Mouse (Mus musculus) hindbrain, postnatal 0 days (tissue): ENCODE measurements around the gene 5730455P16Rik. TPM values are rescaled to one million over a fixed set of nuclear protein-coding genes. Genes with fewer than 3 reads are reported as not detected.

Experiments used
- ATAC-seq: fragments of 200-750 bp; cut with Nextera tagmentation; 2 replicates; pipeline ENCODE4 v1.8.0; 2017; ENCODE audit warnings: mild to moderate bottlenecking, moderate TSS enrichment, moderate library complexity
- DNase-seq: peaks from one replicate; pipeline ENCODE4 v3.0.0-alpha.2; 2015; ENCODE audit warnings: low spot score
- H3K27ac ChIP-seq: fragments of 300-500 bp; sonication (generic); 2 replicates; pipeline ENCODE4 v1.5.1; 2014; ENCODE audit warnings: mild to moderate bottlenecking
- H3K27me3 ChIP-seq: fragments of 300-500 bp; sonication (generic); 2 replicates; pipeline ENCODE4 v1.6.1; 2014; ENCODE audit warnings: low read length, mixed read lengths; ENCODE audit not compliant: insufficient read depth
- H3K36me3 ChIP-seq: fragments of 300-500 bp; sonication (generic); 2 replicates; pipeline ENCODE4 v1.6.1; 2014; ENCODE audit warnings: low read length, mixed read lengths; ENCODE audit not compliant: insufficient read depth
- H3K4me1 ChIP-seq: fragments of 300-500 bp; sonication (generic); 2 replicates; pipeline ENCODE4 v1.6.1; 2014; ENCODE audit warnings: antibody characterized with exemption, low read length, mixed read lengths; ENCODE audit not compliant: insufficient read depth
- H3K4me2 ChIP-seq: fragments of 300-500 bp; sonication (generic); 2 replicates; pipeline ENCODE4 v1.6.1; 2014; ENCODE audit warnings: low read depth, mild to moderate bottlenecking, low read length, moderate library complexity, mixed read lengths
- H3K4me3 ChIP-seq: fragments of 300-500 bp; sonication (generic); 2 replicates; pipeline ENCODE4 v1.5.1; 2014; ENCODE audit warnings: low read length
- H3K9ac ChIP-seq: fragments of 300-500 bp; sonication (generic); replicated peaks from 2 replicates; pipeline ENCODE4 v1.6.1; 2014; ENCODE audit warnings: mild to moderate bottlenecking, low read length, moderate library complexity, mixed read lengths
- H3K9me3 ChIP-seq: fragments of 300-500 bp; sonication (generic); 2 replicates; pipeline ENCODE4 v1.6.1; 2016; ENCODE audit warnings: low read length, mixed read lengths
- CTCF ChIP-seq: IDR thresholded peaks from 2 replicates; pipeline ENCODE4 v1.5.1; 2016; ENCODE audit warnings: antibody characterized with exemption, control low read depth, low read depth
- WGBS: fragments of 180-500 bp; shearing (Covaris S2); extraction: QIAGEN DNeasy Blood & Tissue Kit; methylation state at CpG from one replicate; pipeline ENCODE4 v1.1.7; 2014; 5-methylcytosine and 5-hydroxymethylcytosine counted together
- polyA plus RNA-seq: library from polyadenylated mRNA; unstranded; fragments of >200 nt; fragmentation: Nextera tagmentation; extraction: Ambion mirVana; gene quantifications from 2 replicates; pipeline ENCODE4 v1.2.1, GENCODE M21; 2015
- total RNA-seq: library from RNA; depleted of rRNA; stranded (reverse); fragments of >200 nt; gene quantifications from 2 replicates; pipeline ENCODE4 v1.2.3, GENCODE M21; 2014; rRNA removed

Gene 5730455P16Rik
- total and polyA plus RNA-seq, 2 experiments from 2014 or later: 24.2 to 49.2 TPM

- WGBS: 85% methylated on average over 1 of the region's 1 CpGs
These were observed 64.4 kb downstream of the 5730455P16Rik start for GRCm38 (mm10) chr11:80313462-80313861.

GRCm38 (mm10) chr11:80312565-80312964 lies 65.3 kb downstream of the 5730455P16Rik start:
- Histone ChIP-seq H3K4me1 (no peaks in the 10 kb centered on the region), H3K27ac (no peak overlapping the region), H3K36me3 (no peaks in the 10 kb centered on the region), H3K27me3 (no peaks in the 10 kb centered on the region), H3K9ac (no peak overlapping the region), H3K9me3 (no peaks in the 10 kb centered on the region), H3K4me3 (no peak overlapping the region), H3K4me2 (no peak overlapping the region)
- ATAC-seq: no peak
- WGBS: 37% methylated on average over 6 of the region's 6 CpGs
- no peak for DNase-seq
- TF ChIP-seq CTCF: no peak

More at GRCm38 (mm10) chr11:80313462-80313861, 64.4 kb downstream of the 5730455P16Rik start:
- H3K27ac ChIP-seq: no peak overlapping the region
- no peak overlapping the region for H3K4me2 ChIP-seq
- no peak overlapping the region for H3K9ac ChIP-seq
- H3K4me3 ChIP-seq: no peak overlapping the region
- DNase-seq: no peak
- H3K9me3 ChIP-seq: no peaks in the 10 kb centered on the region
- TF ChIP-seq CTCF: no peak
- H3K4me1 ChIP-seq: no peaks in the 10 kb centered on the region
- H3K27me3 ChIP-seq: no peaks in the 10 kb centered on the region
- ATAC-seq: no peak
- H3K36me3 ChIP-seq: no peaks in the 10 kb centered on the region

GRCm38 (mm10) chr11:80312049-80312448 lies 65.8 kb downstream of the 5730455P16Rik start:
- Histone ChIP-seq H3K27me3 (no peaks in the 10 kb centered on the region), H3K4me2 (no peak overlapping the region), H3K9me3 (no peaks in the 10 kb centered on the region), H3K27ac (no peak overlapping the region), H3K9ac (no peak overlapping the region), H3K4me1 (no peaks in the 10 kb centered on the region), H3K4me3 (no peak overlapping the region), H3K36me3 (no peaks in the 10 kb centered on the region)
- ATAC-seq: no peak
- DNase-seq: no peak
- WGBS: 25% methylated on average over 2 of the region's 2 CpGs
- TF ChIP-seq CTCF: no peak

GRCm38 (mm10) chr11:80311271-80311670 lies 66.6 kb downstream of the 5730455P16Rik start:
- no peak overlapping the region for H3K9ac ChIP-seq
- WGBS: 32% methylated on average over 3 of the region's 4 CpGs
- no peak overlapping the region for H3K4me2 ChIP-seq

More at GRCm38 (mm10) chr11:80311271-80311670, 66.6 kb downstream of the 5730455P16Rik start:
- no peaks in the 10 kb centered on the region for H3K4me1 ChIP-seq
- H3K36me3 ChIP-seq: no peaks in the 10 kb centered on the region
- H3K27ac ChIP-seq: no peak overlapping the region; the same call in 1 of the 2 replicates
- H3K27me3 ChIP-seq: no peaks in the 10 kb centered on the region
- H3K4me3 ChIP-seq: no peak overlapping the region
- no peak for TF ChIP-seq CTCF
- DNase-seq: no peak
- ATAC-seq: peak; percentile 35; the same call in 1 of the 2 replicates
- no peaks in the 10 kb centered on the region for H3K9me3 ChIP-seq

Other genes starting within 250 kb of the 5730455P16Rik start
- gene Tefm, start 235.9 kb downstream of the 5730455P16Rik start, total RNA-seq: 8.6 and 8.9 TPM in 2 replicates
- gene Tefm, start 235.9 kb downstream of the 5730455P16Rik start, polyA plus RNA-seq: 18.6 and 22.9 TPM in 2 replicates
- gene Adap2, start 223.9 kb downstream of the 5730455P16Rik start, total RNA-seq: 4.1 and 4.9 TPM in 2 replicates
- gene Adap2, start 223.9 kb downstream of the 5730455P16Rik start, polyA plus RNA-seq: 3.7 and 4.9 TPM in 2 replicates
- 2.3 and 5.0 TPM in 2 replicates for gene Rnf135, start 194.2 kb downstream of the 5730455P16Rik start, total RNA-seq
- gene Rnf135, start 194.2 kb downstream of the 5730455P16Rik start, polyA plus RNA-seq: 4.7 and 4.8 TPM in 2 replicates
- 50.0 and 62.1 TPM in 2 replicates for gene Rhot1, start 169.0 kb downstream of the 5730455P16Rik start, total RNA-seq
- 57.4 and 59.1 TPM in 2 replicates for gene Rhot1, start 169.0 kb downstream of the 5730455P16Rik start, polyA plus RNA-seq
- 5.5 and 7.5 TPM in 2 replicates for gene Rhbdl3, start 77.1 kb downstream of the 5730455P16Rik start, total RNA-seq
- gene Rhbdl3, start 77.1 kb downstream of the 5730455P16Rik start, polyA plus RNA-seq: 2.5 and 2.7 TPM in 2 replicates
- gene Zfp207, start 5.2 kb upstream of the 5730455P16Rik start, total RNA-seq: 192 and 228 TPM in 2 replicates
- gene Zfp207, start 5.2 kb upstream of the 5730455P16Rik start, polyA plus RNA-seq: 141 and 149 TPM in 2 replicates
- gene Psmd11, start 50.6 kb upstream of the 5730455P16Rik start, total RNA-seq: 31.2 and 35.1 TPM in 2 replicates
- gene Psmd11, start 50.6 kb upstream of the 5730455P16Rik start, polyA plus RNA-seq: 272 and 284 TPM in 2 replicates
- 355 and 367 TPM in 2 replicates for gene Cdk5r1, start 99.0 kb upstream of the 5730455P16Rik start, total RNA-seq
- gene Cdk5r1, start 99.0 kb upstream of the 5730455P16Rik start, polyA plus RNA-seq: 65.1 and 69.3 TPM in 2 replicates